Mouse (Mus musculus): Measurements from ENCODE around the gene Rps12. TPM values are rescaled to one million over a fixed set of nuclear protein-coding genes. Genes with fewer than 3 reads are reported as not detected.

Rps12 gene
- polyA plus RNA-seq (2015; fragmentation: Nextera tagmentation; extraction: Ambion mirVana) = 104 and 108 TPM in 2 replicates

GRCm38 (mm10) chr10:23787062-23787821, at the start of gene Rps12:
Gene Rps12 (minus strand): TSS chr10:23787275.
- H3K9me3 ChIP-seq = no peaks in the 10 kb centered on the region
- peak within 1 kb of the TSS; percentile 91 for H3K4me2 ChIP-seq
- peak within 1 kb of the TSS; percentile 68 for H3K9ac ChIP-seq
- ATAC-seq (ENCODE audit: low FRiP score, low read depth) = peak; percentile 97
- H3K27me3 ChIP-seq = no peaks in the 10 kb centered on the region
- H3K4me3 ChIP-seq = peak within 1 kb of the TSS; percentile 57
- peaks cover 39% of the 10 kb centered on the region for H3K4me1 ChIP-seq (replicated peaks)
- H3K27ac ChIP-seq (replicated peaks) = peak within 1 kb of the TSS; percentile 75
- peaks cover 27% of the 10 kb centered on the region for H3K36me3 ChIP-seq
- under 1% methylated on average over 51 of the region's 51 CpGs for WGBS

DNA sequence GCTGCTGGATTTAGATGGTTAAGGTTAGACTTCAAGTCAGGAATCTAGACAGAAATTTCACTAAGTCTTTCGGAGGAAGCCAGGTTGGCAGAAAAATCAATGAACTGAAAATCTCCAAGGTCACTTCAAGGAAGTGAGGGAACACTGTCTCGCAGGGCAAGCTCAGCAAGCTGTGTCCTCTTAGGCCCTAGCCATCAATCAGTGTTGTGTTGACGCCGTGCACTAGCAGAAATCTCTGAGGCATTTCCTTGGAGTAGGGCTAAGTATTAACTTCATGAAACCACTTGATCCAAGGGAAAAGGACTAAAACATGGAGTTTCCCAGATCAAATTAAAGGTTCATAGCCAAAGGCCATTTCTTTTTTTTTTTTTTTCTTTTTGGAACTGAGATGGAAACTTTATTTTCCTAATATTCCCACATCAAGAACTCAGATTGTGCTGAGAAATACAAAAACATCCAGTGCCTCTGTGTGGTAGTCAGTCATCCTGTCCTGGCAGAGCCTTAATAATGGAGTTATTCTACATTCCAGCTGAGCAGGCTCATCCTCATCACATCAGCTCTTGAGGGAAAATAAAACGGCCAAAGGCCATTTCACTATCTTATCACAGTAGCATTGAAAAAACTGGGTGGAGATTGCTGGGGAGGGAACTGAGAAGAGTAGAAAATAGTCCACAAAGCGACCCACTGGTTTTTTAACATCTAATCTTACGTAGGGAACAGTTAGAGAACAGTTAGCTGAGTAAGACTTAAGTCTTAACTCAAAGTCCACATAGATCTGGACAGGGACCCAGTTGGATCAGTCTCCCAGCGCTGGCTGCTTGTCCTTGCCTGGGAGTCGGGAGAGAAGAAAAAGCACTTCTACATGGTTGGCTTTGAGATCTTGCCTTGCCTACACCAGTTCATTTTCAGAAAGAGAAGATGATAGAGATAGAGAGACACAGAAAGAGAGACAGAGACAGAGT, 49.2 kb upstream of the Rps12 start:
- Histone ChIP-seq H3K4me3 (no peak overlapping the region), H3K9ac (no peak overlapping the region), H3K9me3 (no peaks in the 10 kb centered on the region), H3K4me1 (replicated peaks) (no peaks in the 10 kb centered on the region), H3K4me2 (no peak overlapping the region), H3K36me3 (no peaks in the 10 kb centered on the region), H3K27me3 (no peaks in the 10 kb centered on the region), H3K27ac (replicated peaks) (no peak overlapping the region)
- 77% methylated on average over 9 of the region's 9 CpGs for WGBS
- no peak for ATAC-seq (ENCODE audit: low FRiP score, low read depth)

DNA sequence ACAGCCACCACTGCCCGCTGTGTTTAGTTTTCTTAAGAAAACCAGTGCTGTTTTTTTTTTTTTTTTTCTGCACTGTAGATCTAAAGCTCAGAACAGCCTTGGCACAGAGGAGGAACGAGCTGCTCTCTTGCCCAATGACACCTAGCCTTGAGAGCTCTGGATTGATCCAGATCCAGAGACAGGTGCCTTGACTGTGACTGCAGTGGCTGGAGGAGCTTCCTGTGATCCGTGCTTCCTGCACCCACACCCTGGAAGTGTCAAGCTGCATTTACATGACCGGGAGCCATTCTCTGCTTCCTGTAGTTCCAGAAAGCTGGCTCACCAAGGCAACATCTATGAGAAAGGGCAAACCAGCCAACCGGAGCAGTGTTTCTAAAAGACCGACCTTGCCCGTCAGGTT, 39.4 kb upstream of the Rps12 start:
- Histone ChIP-seq H3K27me3 (no peaks in the 10 kb centered on the region), H3K4me2 (no peak overlapping the region), H3K4me1 (replicated peaks) (no peaks in the 10 kb centered on the region), H3K4me3 (no peak overlapping the region), H3K27ac (replicated peaks) (no peak overlapping the region), H3K9ac (no peak overlapping the region), H3K36me3 (peaks cover 46% of the 10 kb centered on the region), H3K9me3 (no peaks in the 10 kb centered on the region)
- WGBS = 89% methylated on average over 7 of the region's 7 CpGs
- no peak for ATAC-seq (ENCODE audit: low FRiP score, low read depth)

DNA sequence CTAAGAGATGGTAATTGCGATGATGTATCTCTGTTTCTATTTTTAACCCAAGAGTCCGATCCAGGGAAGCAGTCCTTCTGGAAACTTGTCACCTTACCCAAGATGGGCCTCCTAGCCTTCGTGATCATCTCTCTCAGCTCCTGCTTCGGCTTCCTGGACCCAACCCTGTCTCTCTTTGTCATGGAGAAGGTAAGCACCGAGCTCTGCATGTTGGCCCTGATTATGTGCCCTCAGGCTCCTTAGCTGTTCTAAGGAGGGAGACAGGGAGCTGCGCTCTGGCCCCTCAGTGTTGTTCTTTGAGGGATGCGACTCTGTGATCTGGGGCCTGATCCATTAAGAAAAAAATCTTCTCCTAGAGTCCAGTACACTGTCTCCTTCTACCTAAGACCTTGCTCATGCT, 29.2 kb upstream of the Rps12 start:
- WGBS = 93% methylated on average over 7 of the region's 7 CpGs
- ATAC-seq (ENCODE audit: low FRiP score, low read depth) = no peak
- no peaks in the 10 kb centered on the region for H3K9me3 ChIP-seq

DNA sequence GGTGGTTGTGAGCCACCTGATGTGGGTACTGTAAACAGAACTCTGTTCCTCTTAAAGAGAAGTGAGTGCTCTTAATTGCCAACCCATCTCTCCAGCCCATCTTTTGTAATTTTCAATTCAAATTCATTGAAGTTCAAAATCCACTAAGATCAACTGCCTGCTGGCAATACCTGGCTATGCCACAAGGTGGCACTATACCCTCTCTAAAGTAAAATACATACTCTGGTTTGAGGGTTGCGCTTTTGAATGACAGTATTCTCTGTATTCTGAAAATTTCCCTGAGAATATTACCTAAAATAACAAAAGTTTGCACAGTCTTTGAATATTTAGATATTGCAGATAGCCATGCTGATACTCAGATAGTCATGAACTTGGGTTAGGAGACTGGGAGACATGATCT, 28.1 kb upstream of the Rps12 start:
- Histone ChIP-seq H3K27me3 (no peaks in the 10 kb centered on the region), H3K36me3 (peaks cover 26% of the 10 kb centered on the region), H3K4me3 (no peak overlapping the region), H3K9ac (no peak overlapping the region), H3K27ac (replicated peaks) (no peak overlapping the region), H3K4me1 (replicated peaks) (no peaks in the 10 kb centered on the region), H3K4me2 (no peak overlapping the region), H3K9me3 (no peaks in the 10 kb centered on the region)
- WGBS = 54% methylated on average over 1 of the region's 1 CpGs
- ATAC-seq (ENCODE audit: low FRiP score, low read depth) = 0 out of 2 replicates have a peak, but pooled peaks have one; percentile 37

More for the DNA sequence above, 29.2 kb upstream of the Rps12 start:
- Histone ChIP-seq H3K4me3 (no peak overlapping the region), H3K36me3 (peaks cover 32% of the 10 kb centered on the region), H3K27ac (replicated peaks) (no peak overlapping the region), H3K9ac (no peak overlapping the region), H3K27me3 (no peaks in the 10 kb centered on the region), H3K4me2 (no peak overlapping the region), H3K4me1 (replicated peaks) (no peaks in the 10 kb centered on the region)

DNA sequence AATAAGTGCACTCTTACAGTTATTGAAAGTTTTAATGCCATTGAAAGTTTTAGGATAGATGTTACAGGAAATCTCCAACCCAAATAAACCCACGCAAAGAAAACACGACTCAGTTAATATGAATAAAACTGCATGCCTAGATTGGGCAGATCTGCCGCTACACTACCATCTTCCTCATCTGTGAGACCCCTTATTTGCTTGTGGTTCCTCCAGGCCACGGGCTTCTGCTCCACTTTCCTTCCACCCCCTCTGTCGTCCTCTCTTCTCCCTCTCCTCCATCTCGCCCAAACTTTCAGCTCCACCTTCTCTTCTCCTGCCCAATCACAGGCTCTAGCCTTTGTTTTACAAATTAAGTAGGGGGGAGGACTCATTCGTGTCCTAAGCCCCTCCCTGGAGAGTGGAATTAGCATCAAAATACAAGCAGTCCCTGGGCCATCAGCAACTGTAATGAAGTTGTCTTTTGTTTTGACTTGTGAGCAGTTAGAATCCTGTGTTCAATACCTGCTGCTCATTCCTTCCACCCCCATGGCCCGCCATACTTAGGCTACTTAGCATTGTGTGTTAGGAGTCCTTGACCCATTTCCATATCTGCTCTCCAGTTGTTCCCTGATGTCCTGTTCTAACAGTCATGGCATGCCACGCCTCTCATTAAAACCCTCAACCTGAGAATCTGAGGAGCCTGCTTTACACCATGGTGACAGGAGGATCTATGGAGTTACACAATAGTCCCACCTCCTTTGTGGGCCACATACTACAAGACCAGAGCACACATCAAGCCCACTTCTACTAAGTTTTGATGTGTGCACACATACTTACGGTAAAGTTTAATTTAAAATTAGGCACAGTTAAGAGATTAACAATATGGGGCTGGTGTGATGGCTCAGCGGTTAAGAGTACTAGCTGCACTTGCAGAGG, 26.0 kb upstream of the Rps12 start:
- no peak for ATAC-seq (ENCODE audit: low FRiP score, low read depth)
- 50% methylated on average over 11 of the region's 11 CpGs for WGBS
- H3K4me2 ChIP-seq = no peak overlapping the region

GRCm38 (mm10) chr10:23812438-23812759, 25.3 kb upstream of the Rps12 start:
- Histone ChIP-seq H3K27ac (replicated peaks) (no peak overlapping the region), H3K9ac (no peak overlapping the region), H3K4me3 (no peak overlapping the region), H3K9me3 (no peaks in the 10 kb centered on the region), H3K27me3 (no peaks in the 10 kb centered on the region), H3K4me2 (no peak overlapping the region), H3K4me1 (replicated peaks) (no peaks in the 10 kb centered on the region), H3K36me3 (0 out of 2 replicates have a peak, but pooled peaks cover 9% of the 10 kb centered on the region)
- ATAC-seq (ENCODE audit: low FRiP score, low read depth) = 0 out of 2 replicates have a peak, but pooled peaks have one; percentile 45

More for the DNA sequence above, 26.0 kb upstream of the Rps12 start:
- Histone ChIP-seq H3K36me3 (0 out of 2 replicates have a peak, but pooled peaks cover 9% of the 10 kb centered on the region), H3K4me3 (no peak overlapping the region), H3K4me1 (replicated peaks) (no peaks in the 10 kb centered on the region), H3K27me3 (no peaks in the 10 kb centered on the region), H3K9ac (no peak overlapping the region), H3K9me3 (no peaks in the 10 kb centered on the region), H3K27ac (replicated peaks) (no peak overlapping the region)

DNA sequence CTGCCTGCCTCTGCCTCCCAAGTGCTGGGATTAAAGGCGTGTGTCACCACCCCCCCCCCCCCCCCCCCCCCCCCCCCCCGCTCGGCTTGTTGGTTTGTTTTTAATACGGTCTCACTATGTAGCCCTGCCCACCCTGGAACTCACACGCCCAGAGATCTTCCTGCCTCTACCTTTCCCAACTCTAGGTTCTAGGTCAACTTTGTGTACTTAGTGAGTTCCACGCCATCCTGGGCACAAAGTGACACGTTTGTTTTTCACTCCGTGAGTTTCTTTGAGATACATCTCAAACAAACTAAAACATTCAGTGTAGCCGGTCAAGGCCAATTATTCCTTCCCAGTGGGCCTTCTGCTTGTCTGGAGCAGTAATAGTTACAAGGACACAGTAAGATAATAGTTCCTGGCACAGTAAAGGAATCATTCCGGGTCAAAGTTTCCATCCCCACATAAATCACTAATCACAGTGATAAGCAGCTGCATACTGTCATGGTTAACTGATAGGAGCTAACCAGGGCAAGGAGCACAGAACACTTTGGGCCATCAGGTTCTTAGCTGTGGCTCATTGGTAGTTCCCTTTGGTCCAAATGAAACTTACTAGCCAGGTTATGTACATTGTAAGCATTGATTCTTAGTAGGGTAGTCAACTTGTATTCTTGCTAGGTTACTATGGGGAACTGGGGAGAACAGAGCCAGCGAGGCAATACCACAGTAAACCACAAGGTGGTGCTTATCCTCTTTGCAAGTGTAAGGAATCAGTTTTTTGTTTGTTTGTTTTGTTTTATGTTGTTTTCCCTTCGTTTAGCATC, 24.8 kb upstream of the Rps12 start:
- 0 out of 2 replicates have a peak, but pooled peaks cover 7% of the 10 kb centered on the region for H3K36me3 ChIP-seq
- no peak overlapping the region for H3K9ac ChIP-seq
- no peak overlapping the region for H3K27ac ChIP-seq (replicated peaks)
- WGBS = 78% methylated on average over 9 of the region's 12 CpGs
- H3K9me3 ChIP-seq = no peaks in the 10 kb centered on the region
- no peaks in the 10 kb centered on the region for H3K27me3 ChIP-seq
- no peak overlapping the region for H3K4me2 ChIP-seq
- peak; percentile 44; the same call in 1 of the 2 replicates for ATAC-seq (ENCODE audit: low FRiP score, low read depth)
- no peaks in the 10 kb centered on the region for H3K4me1 ChIP-seq (replicated peaks)
- H3K4me3 ChIP-seq = no peak overlapping the region

DNA sequence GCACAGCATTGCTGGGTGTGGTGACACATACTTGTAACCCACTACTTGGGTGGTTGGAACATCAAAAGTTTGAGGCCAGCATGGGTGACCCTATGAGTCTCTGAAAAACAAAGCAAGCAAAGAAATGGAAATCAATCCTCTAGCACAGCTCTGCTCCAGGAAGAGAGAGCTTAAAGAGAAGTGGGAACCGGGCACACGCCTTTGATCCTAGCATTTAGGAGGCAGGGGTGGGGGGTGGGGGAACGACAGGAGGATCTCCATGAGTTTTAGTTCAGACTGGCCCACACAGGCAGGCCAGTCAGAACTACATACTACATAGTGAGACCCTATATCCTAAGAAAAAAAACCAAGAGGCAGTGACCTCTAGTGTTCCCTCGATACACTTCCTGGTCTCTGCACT, 19.1 kb upstream of the Rps12 start:
- no peak overlapping the region for H3K4me3 ChIP-seq
- H3K9ac ChIP-seq = no peak overlapping the region
- WGBS = 29% methylated on average over 4 of the region's 4 CpGs
- H3K36me3 ChIP-seq = peaks cover 40% of the 10 kb centered on the region
- H3K4me1 ChIP-seq (replicated peaks) = no peaks in the 10 kb centered on the region
- no peaks in the 10 kb centered on the region for H3K27me3 ChIP-seq
- H3K27ac ChIP-seq (replicated peaks) = no peak overlapping the region
- H3K9me3 ChIP-seq = no peaks in the 10 kb centered on the region
- ATAC-seq (ENCODE audit: low FRiP score, low read depth) = no peak
- H3K4me2 ChIP-seq = no peak overlapping the region

- H3K4me2 ChIP-seq = no peak overlapping the region
- H3K27me3 ChIP-seq = no peaks in the 10 kb centered on the region
- WGBS = 52% methylated on average over 3 of the region's 3 CpGs
- no peak overlapping the region for H3K9ac ChIP-seq
- H3K4me3 ChIP-seq = no peak overlapping the region
- no peaks in the 10 kb centered on the region for H3K9me3 ChIP-seq
- no peak for ATAC-seq (ENCODE audit: low FRiP score, low read depth)
- H3K4me1 ChIP-seq (replicated peaks) = no peaks in the 10 kb centered on the region
- H3K36me3 ChIP-seq = peaks cover 44% of the 10 kb centered on the region
- H3K27ac ChIP-seq (replicated peaks) = no peak overlapping the region
These were observed 17.6 kb upstream of the Rps12 start for GRCm38 (mm10) chr10:23804665-23805064.

DNA sequence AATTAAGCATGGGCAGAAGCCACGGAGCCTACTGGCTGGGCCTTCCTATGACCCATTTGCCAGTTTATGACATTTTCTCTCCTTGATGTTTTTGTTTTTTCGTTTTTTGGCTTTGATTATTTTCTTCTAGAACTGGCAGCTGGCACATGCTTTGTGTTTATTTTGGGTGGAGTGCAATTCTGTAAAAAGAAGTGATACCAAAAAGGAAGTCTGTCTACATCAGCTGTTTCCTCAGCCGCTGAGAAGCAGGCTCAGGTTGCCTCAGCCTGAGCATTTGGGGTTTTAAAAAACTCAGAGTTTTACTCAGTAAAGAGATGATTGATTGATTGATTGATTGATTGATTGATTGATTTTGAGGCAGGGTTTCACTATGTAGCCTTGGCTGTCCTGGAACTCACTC, 15.8 kb upstream of the Rps12 start:
- H3K4me3 ChIP-seq = no peak overlapping the region
- H3K9me3 ChIP-seq = no peaks in the 10 kb centered on the region

More for the DNA sequence above, 15.8 kb upstream of the Rps12 start:
- Histone ChIP-seq H3K27ac (replicated peaks) (no peak overlapping the region), H3K27me3 (no peaks in the 10 kb centered on the region), H3K4me1 (replicated peaks) (peaks cover 4% of the 10 kb centered on the region), H3K9ac (no peak overlapping the region), H3K36me3 (peaks cover 44% of the 10 kb centered on the region), H3K4me2 (no peak overlapping the region)
- no peak for ATAC-seq (ENCODE audit: low FRiP score, low read depth)
- WGBS = 73% methylated on average over 3 of the region's 3 CpGs
